Mouse (Mus musculus): Measurements from ENCODE around the gene Rnpc3.
"Not testable (repeated sequence)": the region's sequence is repeated elsewhere in the genome, so short reads cannot be mapped to it uniquely, and the experiment has no call there.

Rnpc3 gene

DNA sequence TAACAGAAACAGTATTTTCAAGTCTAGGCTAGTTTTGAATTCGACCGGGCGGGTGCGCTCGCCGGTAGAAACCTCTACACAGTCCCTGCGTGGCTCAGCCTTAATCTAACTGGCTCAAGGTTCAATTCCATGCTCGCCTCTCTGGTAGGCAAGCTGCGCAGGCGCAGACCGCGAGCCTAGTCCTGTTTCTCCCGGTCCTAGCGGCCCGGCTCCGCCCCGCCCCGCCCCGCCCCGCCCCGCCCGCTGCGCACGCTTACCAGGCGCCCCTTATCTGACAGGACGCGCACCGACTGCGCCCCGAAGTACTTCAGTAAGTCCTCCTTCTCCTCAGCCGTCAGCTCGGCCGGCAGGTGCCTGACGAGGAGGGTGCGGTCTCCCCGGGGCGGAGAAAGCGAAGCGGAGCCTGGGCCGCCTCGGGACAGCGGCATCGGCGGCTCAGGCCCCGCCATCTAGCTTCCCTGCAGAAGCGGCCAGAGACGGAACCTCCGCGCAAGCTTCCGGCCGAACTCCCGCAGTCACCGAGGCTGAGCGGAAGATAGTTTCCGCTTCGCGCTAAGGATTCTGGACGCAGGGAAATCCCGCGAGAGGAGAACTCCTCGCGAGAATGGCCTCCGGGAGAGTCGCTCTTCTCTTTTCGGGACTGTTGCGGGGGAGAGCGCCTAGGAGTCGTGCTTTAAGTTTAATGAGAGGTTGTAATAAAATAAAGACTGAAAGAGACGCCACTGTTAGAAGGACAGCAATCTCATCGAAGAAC is at the start of gene Rnpc3:
Rnpc3 (minus strand) TSS at position 544 of the 754 bp plus-strand sequence.
- in situ Hi-C loops (cut with MboI): no loop called here

DNA sequence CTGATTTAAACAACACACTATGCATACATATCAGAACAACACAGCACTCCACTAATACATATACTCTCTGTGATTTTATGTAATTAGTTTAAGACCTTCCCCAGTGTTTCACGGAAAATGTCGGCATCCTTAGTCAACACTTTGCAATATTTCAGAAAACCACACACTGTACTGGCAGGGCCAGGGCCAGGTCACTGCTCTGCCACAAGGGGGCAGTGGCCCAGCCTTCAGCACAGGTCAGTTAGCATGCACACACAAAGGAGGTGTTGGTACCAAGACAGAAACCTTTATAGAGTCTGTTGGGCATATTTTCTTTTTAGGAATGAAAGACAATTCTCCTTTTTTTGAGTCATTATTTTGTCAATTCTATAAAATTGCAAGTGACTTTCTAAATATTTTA is 27.0 kb upstream of the Rnpc3 start:
- in situ Hi-C loops (cut with MboI): no loop called here

DNA sequence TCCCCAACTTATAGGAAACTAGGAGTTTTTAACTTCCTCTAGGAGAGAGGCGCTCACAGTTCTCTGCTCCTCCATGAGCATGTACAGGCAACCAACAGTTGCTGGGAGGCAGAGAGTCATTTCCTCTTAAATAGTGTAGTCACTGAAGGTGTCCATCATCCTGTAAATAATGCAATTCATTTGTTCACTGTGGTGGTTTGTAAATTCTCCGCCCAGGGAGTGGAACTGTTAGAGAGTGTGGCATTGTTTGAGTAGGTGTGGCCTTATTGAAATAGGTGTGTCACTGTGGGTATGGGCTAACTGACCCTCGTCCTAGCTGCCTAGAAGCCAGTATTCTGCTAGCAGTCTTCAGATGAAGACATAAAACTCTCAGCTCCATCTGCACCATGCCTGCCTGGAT is 24.4 kb upstream of the Rnpc3 start:
- in situ Hi-C loops (cut with MboI): no loop called here

DNA sequence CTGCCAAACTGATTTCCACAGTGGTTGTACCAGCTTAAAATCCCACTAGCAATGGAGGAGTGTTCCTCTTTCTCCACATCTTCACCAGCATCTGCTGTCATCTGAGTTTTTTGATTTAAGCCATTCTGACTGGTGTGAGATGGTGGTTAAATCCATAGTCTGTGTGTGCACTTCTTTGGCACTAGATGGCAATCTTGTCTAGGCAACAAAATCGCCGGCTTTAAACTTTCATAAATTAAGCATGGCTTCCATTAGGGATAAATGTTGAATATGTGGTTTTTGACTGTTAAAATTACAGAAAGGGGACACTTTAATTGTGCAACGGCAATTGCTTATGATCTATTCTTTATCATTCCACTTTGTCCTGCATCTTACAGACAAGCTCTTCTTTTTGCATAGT is 21.4 kb upstream of the Rnpc3 start:
- in situ Hi-C loops (cut with MboI): not testable (repeated sequence)

DNA sequence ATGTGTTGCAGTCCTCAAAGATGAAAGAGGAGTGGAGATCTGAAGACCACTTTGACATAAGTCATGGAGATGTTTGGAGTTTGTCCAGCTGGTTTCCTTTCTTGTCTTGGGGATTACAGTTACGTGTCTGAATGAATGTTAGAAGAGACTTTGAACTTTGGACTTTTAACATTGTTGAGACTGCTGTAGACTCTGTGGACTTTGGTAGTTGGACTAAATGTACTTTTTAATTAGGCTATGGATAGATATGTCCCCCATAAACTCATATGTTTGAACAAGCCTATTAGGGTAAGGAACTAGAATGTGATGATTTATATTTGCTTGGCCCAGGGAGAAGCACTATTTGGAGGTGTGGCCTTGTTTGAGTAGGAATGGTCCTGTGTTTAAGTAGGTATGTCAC is 9.6 kb upstream of the Rnpc3 start:
- in situ Hi-C loops (cut with MboI): no loop called here

DNA sequence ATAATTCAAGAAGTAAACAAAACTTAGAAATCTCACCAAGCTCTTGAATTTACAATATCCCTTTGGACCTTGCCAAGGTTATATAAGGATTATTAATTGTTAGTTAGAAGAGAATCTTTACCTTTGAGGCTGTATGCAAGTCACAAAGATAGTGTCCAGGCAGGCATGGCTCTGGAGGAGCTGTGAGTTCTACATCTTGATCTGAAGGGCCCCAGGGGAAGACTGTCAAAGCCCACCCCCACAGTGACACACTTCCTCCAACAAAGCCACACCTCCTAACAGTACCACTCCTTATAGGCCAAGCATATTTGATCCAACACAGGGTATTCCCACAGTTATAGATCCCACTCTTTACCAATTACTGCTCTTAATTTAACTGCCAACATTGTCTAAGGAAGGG is 4.3 kb upstream of the Rnpc3 start:
- in situ Hi-C loops (cut with MboI): no loop called here

DNA sequence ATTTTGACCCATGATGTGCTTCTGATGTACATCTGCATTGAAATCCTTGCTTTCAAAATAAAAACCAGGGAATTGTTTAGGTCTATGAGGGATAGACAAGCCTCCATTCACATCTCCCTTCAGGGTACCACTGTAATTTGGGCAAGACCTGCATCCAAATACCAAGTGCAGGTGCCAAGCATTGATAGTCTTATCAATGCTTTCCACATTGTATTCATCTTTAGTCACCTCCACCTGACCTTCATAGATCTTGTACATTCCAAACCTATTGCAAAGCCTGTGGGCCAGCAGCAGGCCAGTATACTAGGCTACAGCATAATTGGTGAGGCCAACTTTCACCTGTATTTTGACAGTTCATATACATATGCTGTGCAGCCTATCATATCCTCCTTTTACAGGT is 1.7 kb upstream of the Rnpc3 start:
- in situ Hi-C loops (cut with MboI): no loop called here

DNA sequence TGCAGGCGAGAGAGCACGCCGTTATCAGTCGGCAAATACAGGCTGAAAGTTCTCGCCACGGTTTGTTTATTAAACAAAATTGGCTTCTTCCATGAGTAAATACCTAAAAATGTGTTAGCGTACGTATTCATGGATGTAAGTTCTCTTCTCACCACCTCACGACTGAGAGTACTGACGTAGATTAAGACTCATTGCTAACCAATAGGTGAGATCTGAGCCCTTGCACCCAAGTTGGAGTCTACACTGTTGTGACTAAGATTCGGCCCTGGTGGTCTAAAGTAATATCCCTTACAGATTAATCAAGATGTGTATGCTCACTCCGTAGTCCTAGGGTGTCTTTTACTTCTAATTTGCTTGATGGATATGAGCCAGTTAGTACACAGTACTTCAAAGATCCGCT is 615 bp upstream of the Rnpc3 start:
- in situ Hi-C loops (cut with MboI): no loop called here

DNA sequence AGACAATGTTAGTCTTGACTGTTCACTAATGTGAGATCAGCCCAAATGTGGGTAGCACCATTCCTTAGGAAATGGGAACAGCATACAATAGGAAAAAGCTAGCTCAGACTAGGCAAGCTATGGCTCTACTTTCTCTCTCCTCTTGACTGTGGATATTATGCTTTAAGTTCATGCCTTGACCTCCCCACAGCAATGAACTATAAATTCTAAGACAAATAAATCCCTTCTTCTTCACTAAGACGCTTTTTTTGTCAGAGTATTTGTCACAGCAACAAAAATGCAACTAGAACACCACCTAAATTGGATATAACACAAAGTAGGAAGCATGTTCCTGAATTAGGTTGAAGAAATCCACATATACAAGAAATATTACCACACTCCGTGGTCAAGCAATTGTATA is 23.4 kb downstream of the Rnpc3 start, which contains the start of gene Amy1:
Amy1 (minus strand) TSS at position 101 of the 400 bp plus-strand sequence.
- in situ Hi-C loops (cut with MboI): no loop called here

DNA sequence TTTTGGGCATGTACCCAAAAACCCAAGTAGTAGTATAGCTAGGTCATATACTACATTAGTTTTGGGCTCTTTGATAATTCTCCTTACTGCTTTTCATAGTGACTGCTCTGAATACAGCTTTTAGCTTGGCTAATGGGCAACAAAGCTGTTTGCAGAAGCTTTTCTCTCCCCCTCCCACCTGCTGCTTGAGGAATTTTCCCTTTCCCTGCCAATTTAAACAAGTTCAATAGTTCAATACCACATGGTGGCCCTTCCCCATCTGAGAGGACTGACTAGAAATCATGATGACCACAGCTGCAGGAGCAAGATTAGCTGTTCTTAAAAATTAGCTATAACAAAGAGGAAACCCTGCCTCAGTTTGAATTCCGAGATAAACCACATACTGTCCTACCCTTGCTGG is 39.1 kb downstream of the Rnpc3 start:
- in situ Hi-C loops (cut with MboI): no loop called here

DNA sequence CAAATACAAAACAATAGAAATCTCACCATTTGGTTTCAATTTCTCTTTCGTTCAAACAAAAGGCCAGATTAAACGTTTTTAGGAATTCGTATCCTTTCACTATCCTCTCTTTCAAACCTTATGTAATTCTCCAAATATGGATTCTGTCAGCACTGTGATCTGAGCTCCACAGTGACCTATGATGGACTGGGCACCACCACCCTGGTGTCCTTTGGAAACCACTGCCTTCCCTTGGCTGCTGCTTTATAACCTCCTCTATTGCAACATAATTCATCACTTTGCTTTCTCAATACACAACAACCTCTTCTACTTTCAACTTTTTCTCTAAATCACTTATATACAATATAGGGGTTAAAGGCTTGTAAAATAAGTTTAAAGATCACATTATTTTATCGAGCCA is 55.4 kb downstream of the Rnpc3 start:
- in situ Hi-C loops (cut with MboI): no loop called here

DNA sequence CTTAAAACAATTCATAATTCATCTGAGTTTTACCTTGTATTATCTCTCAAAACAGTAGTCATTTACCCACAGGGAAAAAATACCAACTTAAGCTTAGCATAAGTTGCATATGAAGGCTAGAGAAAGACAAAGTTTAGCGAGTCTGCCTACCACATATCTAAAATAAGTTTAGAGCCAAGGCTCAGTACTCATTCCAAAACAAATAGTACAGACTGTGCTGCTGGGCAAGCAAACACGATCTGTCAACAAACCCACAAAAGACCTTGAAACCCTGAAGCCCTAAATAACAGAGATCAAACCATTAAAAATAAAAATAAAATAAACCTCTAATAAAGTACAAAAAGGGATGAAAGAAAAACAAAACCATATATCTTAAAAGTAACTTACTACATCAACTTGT is 55.8 kb downstream of the Rnpc3 start:
- in situ Hi-C loops (cut with MboI): no loop called here

DNA sequence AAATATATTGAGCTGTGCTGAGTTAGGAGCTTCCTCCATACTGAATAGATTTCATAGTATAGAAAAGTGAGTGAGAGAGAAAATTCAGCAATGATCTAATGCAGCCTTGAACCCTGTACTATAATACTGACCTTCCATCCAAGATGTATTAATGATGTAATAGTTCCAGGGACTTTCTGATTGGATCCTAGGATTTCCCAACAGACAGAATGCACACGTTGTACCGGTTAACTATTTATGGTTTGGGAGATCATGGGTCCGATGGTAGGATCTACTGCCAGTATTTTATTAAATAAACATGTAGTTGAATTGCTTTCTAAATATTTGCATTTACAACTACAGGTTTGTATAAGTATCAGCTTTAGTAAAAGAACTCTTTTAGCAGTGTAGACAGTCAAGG is 57.8 kb downstream of the Rnpc3 start:
- in situ Hi-C loops (cut with MboI): no loop called here
